Mouse (Mus musculus) stomach, embryonic 15.5 days (tissue): ENCODE measurements around the gene 4930524B15Rik. TPM values are rescaled to one million over a fixed set of nuclear protein-coding genes. Genes with fewer than 3 reads are reported as not detected.

ENCODE experiments used
- ATAC-seq: fragments of 200-750 bp; cut with Nextera tagmentation; 2 replicates; pipeline ENCODE4 v1.8.0; 2017; ENCODE audit warnings: low read depth, moderate number of reproducible peaks, moderate TSS enrichment; ENCODE audit not compliant: insufficient read depth, low FRiP score
- H3K27ac ChIP-seq: fragments of 300-500 bp; sonication (generic); 2 replicates; pipeline ENCODE4 v1.5.1; 2015; ENCODE audit warnings: mild to moderate bottlenecking, inconsistent platforms
- H3K27me3 ChIP-seq: fragments of 300-500 bp; sonication (generic); replicated peaks from 2 replicates; pipeline ENCODE4 v1.6.1; 2015; ENCODE audit warnings: inconsistent platforms
- H3K36me3 ChIP-seq: fragments of 300-500 bp; sonication (generic); 2 replicates; pipeline ENCODE4 v1.6.1; 2015; ENCODE audit warnings: inconsistent platforms
- H3K4me1 ChIP-seq: fragments of 300-500 bp; sonication (generic); 2 replicates; pipeline ENCODE4 v1.6.1; 2015; ENCODE audit warnings: inconsistent platforms
- H3K4me2 ChIP-seq: fragments of 300-500 bp; sonication (generic); 2 replicates; pipeline ENCODE4 v1.6.1; 2015; ENCODE audit warnings: mild to moderate bottlenecking, inconsistent platforms
- H3K4me3 ChIP-seq: fragments of 300-500 bp; sonication (generic); replicated peaks from 2 replicates; pipeline ENCODE4 v1.5.1; 2015; ENCODE audit warnings: inconsistent platforms
- H3K9ac ChIP-seq: fragments of 300-500 bp; sonication (generic); 2 replicates; pipeline ENCODE4 v1.6.1; 2015; ENCODE audit warnings: inconsistent platforms
- H3K9me3 ChIP-seq: fragments of 300-500 bp; sonication (generic); 2 replicates; pipeline ENCODE4 v1.6.1; 2016; ENCODE audit warnings: inconsistent platforms
- WGBS: fragments of 180-500 bp; shearing (Covaris S2); methylation state at CpG from one replicate; pipeline ENCODE4 v1.1.7; 2015; 5-methylcytosine and 5-hydroxymethylcytosine counted together
- polyA plus RNA-seq: library from polyadenylated mRNA; unstranded; fragments of >200 nt; fragmentation: Nextera tagmentation; extraction: Ambion mirVana; gene quantifications from 2 replicates; pipeline ENCODE4 v1.2.1, GENCODE M21; 2015

The 4930524B15Rik gene
- not detected in 2 replicates for polyA plus RNA-seq

DNA sequence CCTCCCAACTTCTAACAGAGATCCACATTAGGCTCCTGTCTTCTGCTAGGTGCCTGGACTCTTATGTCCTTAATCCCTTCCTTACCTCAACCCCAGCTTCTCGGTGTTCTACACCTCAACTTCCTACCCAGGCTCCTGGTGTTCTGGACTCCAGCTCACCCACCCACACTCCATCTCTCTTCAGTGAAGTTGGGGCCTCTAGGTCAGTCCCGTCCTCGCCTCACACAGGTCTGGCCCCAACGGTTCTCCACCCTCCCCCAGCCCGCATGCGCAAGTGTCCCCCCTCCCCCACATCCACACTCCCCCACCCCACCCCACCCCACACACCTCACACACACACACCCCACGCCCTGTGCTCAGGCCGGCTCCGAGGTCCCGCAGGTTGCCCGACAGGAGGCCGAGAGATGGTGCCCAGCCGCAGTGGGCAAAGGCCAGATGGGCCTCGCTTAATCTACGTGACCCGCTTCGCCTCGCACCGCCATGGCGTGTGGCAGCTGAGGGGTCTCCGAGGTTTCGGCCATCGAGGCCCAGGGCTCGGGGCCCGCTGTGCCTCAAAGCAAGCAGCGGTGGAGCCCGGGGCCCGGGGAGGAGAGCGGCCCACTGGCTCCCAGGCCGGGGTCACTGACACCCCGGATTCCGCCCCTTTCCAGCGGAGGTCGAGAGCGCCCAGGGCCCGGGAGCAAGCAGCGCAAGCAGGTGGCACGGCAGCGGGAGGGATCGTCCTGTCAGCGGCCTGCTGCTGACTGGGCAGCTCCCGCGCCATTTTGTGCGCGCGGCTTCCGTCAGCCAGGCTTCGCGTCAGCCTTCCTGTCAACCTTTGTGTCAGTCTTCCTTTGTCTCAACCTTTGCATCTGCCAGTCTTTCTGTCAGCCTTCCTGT, at the start of gene 4930524B15Rik:
Gene 4930524B15Rik (plus strand): TSS at position 337 of the 879 bp plus-strand sequence.
- H3K4me2 ChIP-seq = peak within 1 kb of the TSS; percentile 56
- no peak within 1 kb of the TSS for H3K9ac ChIP-seq
- H3K27ac ChIP-seq = no peak within 1 kb of the TSS
- no peak for ATAC-seq
- peaks cover 5% of the 10 kb centered on the region for H3K4me1 ChIP-seq
- H3K9me3 ChIP-seq = no peaks in the 10 kb centered on the region
- WGBS = 47% methylated on average over 46 of the region's 49 CpGs
- no peaks in the 10 kb centered on the region for H3K27me3 ChIP-seq
- no peaks in the 10 kb centered on the region for H3K36me3 ChIP-seq
- peak within 1 kb of the TSS; percentile 28 for H3K4me3 ChIP-seq

DNA sequence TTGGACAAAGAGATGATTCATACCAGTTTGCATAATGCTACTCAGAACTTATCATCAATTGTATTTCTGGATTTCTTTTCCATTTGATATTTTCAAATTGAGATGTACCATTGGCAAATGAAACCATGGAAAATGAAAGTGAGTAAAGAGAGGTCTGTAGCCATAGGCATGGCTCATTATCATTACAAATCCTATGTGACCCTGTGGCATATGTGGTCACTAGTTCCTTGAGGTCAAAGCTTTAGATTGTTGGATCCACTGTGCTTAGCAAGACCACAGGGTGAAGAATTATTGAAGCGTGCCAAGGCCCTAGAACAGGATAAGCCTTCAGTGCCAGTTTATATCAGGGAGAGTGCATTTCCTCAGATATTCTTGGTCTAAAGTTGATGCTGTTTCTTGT, 47.6 kb upstream of the 4930524B15Rik start:
- 98% methylated on average over 1 of the region's 1 CpGs for WGBS
- H3K4me3 ChIP-seq = no peak overlapping the region
- no peak for ATAC-seq
- H3K36me3 ChIP-seq = no peaks in the 10 kb centered on the region
- H3K4me2 ChIP-seq = no peak overlapping the region
- no peaks in the 10 kb centered on the region for H3K4me1 ChIP-seq
- H3K9me3 ChIP-seq = no peaks in the 10 kb centered on the region
- no peak overlapping the region for H3K9ac ChIP-seq
- no peak overlapping the region for H3K27ac ChIP-seq
- no peaks in the 10 kb centered on the region for H3K27me3 ChIP-seq

DNA sequence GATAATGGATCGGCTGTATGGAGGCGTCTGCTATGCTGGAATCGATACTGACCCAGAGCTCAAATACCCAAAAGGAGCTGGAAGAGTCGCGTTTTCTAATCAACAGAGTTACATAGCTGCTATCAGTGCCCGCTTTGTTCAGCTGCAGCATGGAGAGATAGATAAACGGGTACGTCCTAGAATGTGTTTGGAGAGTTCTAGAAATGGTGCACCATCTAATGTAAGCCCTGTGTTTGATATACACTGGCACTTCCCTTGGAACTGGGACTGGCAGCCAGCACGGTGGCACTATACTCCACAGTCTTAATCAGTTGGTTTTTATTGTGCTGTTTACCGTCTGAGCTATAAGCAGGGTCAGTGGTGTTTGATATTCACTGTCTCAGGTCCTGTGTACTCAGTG, 35.3 kb upstream of the 4930524B15Rik start:
- Histone ChIP-seq H3K27me3 (no peaks in the 10 kb centered on the region), H3K9me3 (no peaks in the 10 kb centered on the region), H3K36me3 (peaks cover 22% of the 10 kb centered on the region; the same call in 1 of the 2 replicates), H3K4me3 (no peak overlapping the region), H3K4me1 (no peaks in the 10 kb centered on the region), H3K9ac (no peak overlapping the region), H3K27ac (no peak overlapping the region), H3K4me2 (no peak overlapping the region)
- 89% methylated on average over 10 of the region's 10 CpGs for WGBS
- no peak for ATAC-seq

DNA sequence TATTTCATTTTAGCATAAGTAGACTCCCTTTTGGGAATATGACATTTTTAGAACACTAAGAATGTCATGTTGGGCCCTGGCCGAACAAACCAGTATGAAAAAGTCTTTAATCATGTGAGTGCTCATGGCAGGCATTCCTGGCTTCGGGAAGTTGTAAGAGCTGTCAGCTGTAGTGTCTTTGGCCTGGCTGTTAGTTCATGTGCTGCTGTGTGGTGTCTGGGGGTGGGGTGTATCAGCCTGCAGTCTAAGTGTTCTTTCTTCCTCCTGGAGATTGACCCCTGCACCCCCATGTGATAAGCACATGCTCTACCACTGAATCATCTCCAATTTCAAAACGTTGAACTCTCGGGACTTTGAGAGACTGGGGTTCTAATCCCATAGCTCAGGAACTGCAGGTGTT, 29.7 kb upstream of the 4930524B15Rik start:
- H3K9me3 ChIP-seq = no peaks in the 10 kb centered on the region
- H3K27me3 ChIP-seq = no peaks in the 10 kb centered on the region
- peaks cover 3% of the 10 kb centered on the region; the same call in 1 of the 2 replicates for H3K36me3 ChIP-seq
- H3K9ac ChIP-seq = no peak overlapping the region
- no peak overlapping the region for H3K4me2 ChIP-seq
- H3K4me3 ChIP-seq = no peak overlapping the region
- WGBS = 33% methylated on average over 4 of the region's 4 CpGs
- ATAC-seq = no peak
- H3K27ac ChIP-seq = no peak overlapping the region
- no peaks in the 10 kb centered on the region for H3K4me1 ChIP-seq

- H3K9me3 ChIP-seq = no peaks in the 10 kb centered on the region
- H3K36me3 ChIP-seq = no peaks in the 10 kb centered on the region
- no peaks in the 10 kb centered on the region for H3K4me1 ChIP-seq
- H3K4me3 ChIP-seq = no peak overlapping the region
- WGBS = 90% methylated on average over 10 of the region's 10 CpGs
- no peak overlapping the region for H3K9ac ChIP-seq
- ATAC-seq = no peak
- H3K4me2 ChIP-seq = no peak overlapping the region
- no peak overlapping the region for H3K27ac ChIP-seq
- no peaks in the 10 kb centered on the region for H3K27me3 ChIP-seq
Measured at GRCm38 (mm10) chr11:31936910-31937525, 28.4 kb upstream of the 4930524B15Rik start.

GRCm38 (mm10) chr11:31940898-31941639, 24.3 kb upstream of the 4930524B15Rik start:
- H3K36me3 ChIP-seq = no peaks in the 10 kb centered on the region
- H3K27me3 ChIP-seq = no peaks in the 10 kb centered on the region
- no peak for ATAC-seq
- no peak overlapping the region for H3K9ac ChIP-seq
- 74% methylated on average over 13 of the region's 13 CpGs for WGBS
- H3K4me2 ChIP-seq = no peak overlapping the region
- no peaks in the 10 kb centered on the region for H3K4me1 ChIP-seq
- no peak overlapping the region for H3K4me3 ChIP-seq
- no peaks in the 10 kb centered on the region for H3K9me3 ChIP-seq
- H3K27ac ChIP-seq = no peak overlapping the region

DNA sequence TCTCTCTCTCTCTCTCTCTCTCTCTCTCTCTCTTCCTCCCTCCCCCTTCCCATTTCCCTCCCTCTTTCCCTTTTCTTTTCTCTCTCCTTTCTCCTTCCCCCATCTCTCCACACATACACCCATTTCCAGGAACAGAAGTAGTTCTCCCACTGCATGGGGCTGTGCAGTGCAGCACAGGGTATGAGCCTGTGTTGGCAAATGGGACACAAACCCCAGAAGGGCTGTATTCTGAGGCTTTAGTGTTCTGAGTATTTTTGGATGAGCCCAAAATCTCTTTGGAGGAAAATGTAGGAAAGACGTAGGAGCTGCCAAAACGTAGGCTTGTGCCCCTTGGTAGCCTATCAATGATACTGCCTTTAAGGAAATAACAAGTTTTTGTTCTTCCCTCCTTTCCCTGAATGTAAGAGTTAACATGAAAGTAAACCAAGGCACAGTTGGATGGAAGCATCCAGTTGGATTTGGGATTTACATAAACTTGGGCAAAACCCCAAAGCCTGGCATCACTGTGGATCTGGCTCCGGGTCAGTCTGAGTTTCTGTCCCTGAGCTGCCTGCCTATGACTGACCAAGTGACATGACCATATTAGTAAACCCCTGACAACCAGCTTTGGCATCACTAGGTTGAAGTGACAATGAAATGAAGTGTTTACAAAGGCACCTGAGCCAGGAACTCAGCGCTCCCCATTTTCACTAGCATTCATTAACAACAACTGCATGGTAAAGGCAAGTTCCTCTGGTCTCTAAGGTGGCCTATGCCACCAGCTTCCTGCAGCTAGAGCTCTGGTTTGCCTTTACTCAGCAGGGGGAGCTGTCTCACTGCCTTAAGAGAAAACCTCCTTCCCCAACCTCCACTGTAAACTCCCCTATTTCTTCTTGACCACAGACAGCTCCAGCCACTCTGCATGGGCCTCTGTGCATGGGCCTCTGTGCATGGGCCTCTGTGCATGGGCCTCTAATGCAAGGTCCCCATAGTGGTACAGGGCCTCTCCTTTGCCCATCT, 23.5 kb upstream of the 4930524B15Rik start:
- WGBS = 77% methylated on average over 4 of the region's 4 CpGs
- Histone ChIP-seq H3K27ac (no peak overlapping the region), H3K4me1 (no peaks in the 10 kb centered on the region), H3K4me2 (no peak overlapping the region), H3K4me3 (no peak overlapping the region), H3K9me3 (no peaks in the 10 kb centered on the region), H3K36me3 (no peaks in the 10 kb centered on the region), H3K27me3 (no peaks in the 10 kb centered on the region), H3K9ac (no peak overlapping the region)
- ATAC-seq = no peak

DNA sequence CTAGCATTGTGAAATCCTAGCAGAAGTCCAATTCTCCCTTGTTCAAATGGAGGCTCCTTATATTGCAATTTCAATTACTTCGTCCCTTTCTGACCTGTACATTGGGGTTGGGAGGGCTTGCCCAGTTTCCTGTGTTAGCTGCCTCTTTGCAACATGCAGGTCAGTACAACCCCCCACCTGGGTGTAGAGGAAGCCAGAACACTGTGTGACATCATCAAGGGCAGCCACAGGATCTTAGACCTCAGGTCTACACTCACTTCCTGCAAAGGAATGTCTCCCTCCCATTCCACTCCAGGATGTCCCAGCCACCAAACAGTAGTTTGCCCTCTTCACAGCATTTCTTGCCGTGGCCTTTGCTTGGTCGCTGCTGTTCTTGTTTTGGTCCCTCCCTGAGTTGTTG, 19.9 kb upstream of the 4930524B15Rik start:
- peaks cover 7% of the 10 kb centered on the region; the same call in 1 of the 2 replicates for H3K4me1 ChIP-seq
- no peak overlapping the region for H3K4me2 ChIP-seq
- H3K9me3 ChIP-seq = no peaks in the 10 kb centered on the region
- H3K4me3 ChIP-seq = no peak overlapping the region
- H3K36me3 ChIP-seq = no peaks in the 10 kb centered on the region
- ATAC-seq = no peak
- no peaks in the 10 kb centered on the region for H3K27me3 ChIP-seq
- no peak overlapping the region for H3K9ac ChIP-seq
- no peak overlapping the region for H3K27ac ChIP-seq
- WGBS = 75% methylated on average over 3 of the region's 3 CpGs

GRCm38 (mm10) chr11:31948462-31949330, 16.7 kb upstream of the 4930524B15Rik start:
- ATAC-seq = peak; percentile 38; the same call in 1 of the 2 replicates

GRCm38 (mm10) chr11:31949331-31949785, 16.0 kb upstream of the 4930524B15Rik start:
- Histone ChIP-seq H3K36me3 (no peaks in the 10 kb centered on the region), H3K27me3 (no peaks in the 10 kb centered on the region), H3K4me1 (peaks cover 7% of the 10 kb centered on the region; the same call in 1 of the 2 replicates), H3K4me3 (peak overlapping the region; percentile 48), H3K4me2 (peak overlapping the region; percentile 67), H3K27ac (no peak overlapping the region), H3K9ac (no peak overlapping the region), H3K9me3 (no peaks in the 10 kb centered on the region)
- ATAC-seq = peak; percentile 68; the same call in 1 of the 2 replicates
- under 1% methylated on average over 17 of the region's 17 CpGs for WGBS

More at GRCm38 (mm10) chr11:31948462-31949330, 16.7 kb upstream of the 4930524B15Rik start:
- H3K4me1 ChIP-seq = peaks cover 7% of the 10 kb centered on the region; the same call in 1 of the 2 replicates
- no peaks in the 10 kb centered on the region for H3K27me3 ChIP-seq
- no peak overlapping the region for H3K27ac ChIP-seq
- H3K4me3 ChIP-seq = peak overlapping the region; percentile 48
- WGBS = 21% methylated on average over 15 of the region's 15 CpGs
- no peaks in the 10 kb centered on the region for H3K9me3 ChIP-seq
- no peak overlapping the region for H3K9ac ChIP-seq
- peak overlapping the region; percentile 67 for H3K4me2 ChIP-seq
- H3K36me3 ChIP-seq = no peaks in the 10 kb centered on the region
